Mouse (Mus musculus) midbrain, embryonic 14.5 days (tissue): Measurements from ENCODE around the gene Sh3bp5. TPM values are rescaled to one million over a fixed set of nuclear protein-coding genes. Genes with fewer than 3 reads are reported as not detected.
"Not testable (repeated sequence)": the region's sequence is repeated elsewhere in the genome, so short reads cannot be mapped to it uniquely, and the experiment has no call there.

ENCODE experiments used
- ATAC-seq: fragments of 200-750 bp; cut with Nextera tagmentation; 2 replicates; pipeline ENCODE4 v1.8.0; 2017; ENCODE audit warnings: moderate number of reproducible peaks, moderate library complexity; ENCODE audit not compliant: low FRiP score, low TSS enrichment
- DNase-seq: peaks from one replicate; pipeline ENCODE4 v3.0.0-alpha.2; 2015
- H3K27ac ChIP-seq: fragments of 300-500 bp; sonication (generic); replicated peaks from 2 replicates; pipeline ENCODE4 v1.5.1; 2014; ENCODE audit warnings: mild to moderate bottlenecking, low read depth, low read length, moderate library complexity
- H3K27me3 ChIP-seq: fragments of 300-500 bp; sonication (generic); 2 replicates; pipeline ENCODE4 v1.6.1; 2014; ENCODE audit warnings: low read length, control low read depth, mixed read lengths; ENCODE audit not compliant: control insufficient read depth, insufficient read depth
- H3K36me3 ChIP-seq: fragments of 300-500 bp; sonication (generic); 2 replicates; pipeline ENCODE4 v1.6.1; 2014; ENCODE audit warnings: low read length, control low read depth; ENCODE audit not compliant: control insufficient read depth, insufficient read depth
- H3K4me1 ChIP-seq: fragments of 300-500 bp; sonication (generic); 2 replicates; pipeline ENCODE4 v1.6.1; 2014; ENCODE audit warnings: mild to moderate bottlenecking, antibody characterized with exemption, low read length, control low read depth; ENCODE audit not compliant: control insufficient read depth, insufficient read depth
- H3K4me2 ChIP-seq: fragments of 300-500 bp; sonication (generic); 2 replicates; pipeline ENCODE4 v1.6.1; 2014; ENCODE audit warnings: mild to moderate bottlenecking, low read length, moderate library complexity
- H3K4me3 ChIP-seq: fragments of 300-500 bp; sonication (generic); replicated peaks from 2 replicates; pipeline ENCODE4 v1.5.1; 2014; ENCODE audit warnings: low read depth, low read length
- H3K9ac ChIP-seq: fragments of 300-500 bp; sonication (generic); replicated peaks from 2 replicates; pipeline ENCODE4 v1.6.1; 2014; ENCODE audit warnings: mild to moderate bottlenecking, low read length, moderate library complexity
- H3K9me3 ChIP-seq: fragments of 300-500 bp; sonication (generic); 2 replicates; pipeline ENCODE4 v1.6.1; 2016; ENCODE audit warnings: low read length, control low read depth, mixed read lengths; ENCODE audit not compliant: control insufficient read depth
- WGBS: fragments of 180-500 bp; shearing (Covaris S2); extraction: QIAGEN DNeasy Blood & Tissue Kit; methylation state at CpG from one replicate; pipeline ENCODE4 v1.1.7; 2014; 5-methylcytosine and 5-hydroxymethylcytosine counted together
- polyA plus RNA-seq: library from polyadenylated mRNA; unstranded; fragments of >200 nt; fragmentation: Nextera tagmentation; extraction: Ambion mirVana; gene quantifications from 2 replicates; pipeline ENCODE4 v1.2.1, GENCODE M21; 2014

Gene Sh3bp5
- 40.0 and 82.4 TPM in 2 replicates for polyA plus RNA-seq

- peak within 1 kb of the TSS; percentile 68 for H3K4me2 ChIP-seq
- peaks cover 21% of the 10 kb centered on the region for H3K4me1 ChIP-seq
- 7% methylated on average over 49 of the region's 49 CpGs for WGBS
These were observed at the start of gene Sh3bp5 for GRCm38 (mm10) chr14:31435930-31436693. Gene Sh3bp5 (minus strand): TSS chr14:31436078.

GRCm38 (mm10) chr14:31482417-31482816 is 46.5 kb upstream of the Sh3bp5 start:
- Histone ChIP-seq H3K9ac (no peak overlapping the region), H3K27me3 (no peaks in the 10 kb centered on the region), H3K4me3 (no peak overlapping the region), H3K36me3 (peaks cover 94% of the 10 kb centered on the region), H3K4me2 (no peak overlapping the region), H3K27ac (no peak overlapping the region), H3K9me3 (no peaks in the 10 kb centered on the region), H3K4me1 (no peaks in the 10 kb centered on the region)
- no peak for DNase-seq
- no peak for ATAC-seq
- 93% methylated on average over 5 of the region's 5 CpGs for WGBS

More at GRCm38 (mm10) chr14:31435930-31436693, at the start of gene Sh3bp5:
- Histone ChIP-seq H3K27ac (peak within 1 kb of the TSS; percentile 95), H3K9me3 (no peaks in the 10 kb centered on the region), H3K27me3 (no peaks in the 10 kb centered on the region), H3K4me3 (peak within 1 kb of the TSS; percentile 86), H3K9ac (peak within 1 kb of the TSS; percentile 97), H3K36me3 (0 out of 2 replicates have a peak, but pooled peaks cover 8% of the 10 kb centered on the region)
- peak; percentile 94 for DNase-seq
- peak; percentile 94 for ATAC-seq

- DNase-seq (no peak), ATAC-seq (no peak)
- WGBS: 85% methylated on average over 2 of the region's 2 CpGs
- Histone ChIP-seq H3K4me2 (no peak overlapping the region), H3K4me1 (no peaks in the 10 kb centered on the region), H3K9me3 (no peaks in the 10 kb centered on the region), H3K27me3 (no peaks in the 10 kb centered on the region), H3K9ac (no peak overlapping the region), H3K27ac (no peak overlapping the region), H3K4me3 (no peak overlapping the region), H3K36me3 (peaks cover 6% of the 10 kb centered on the region)
These were observed 37.4 kb upstream of the Sh3bp5 start for GRCm38 (mm10) chr14:31473297-31473696.

GRCm38 (mm10) chr14:31472451-31473061 is 36.7 kb upstream of the Sh3bp5 start:
- ATAC-seq (no peak), DNase-seq (peak; percentile 89)
- H3K4me1 ChIP-seq: no peaks in the 10 kb centered on the region
- 8% methylated on average over 5 of the region's 5 CpGs for WGBS
- H3K27me3 ChIP-seq: no peaks in the 10 kb centered on the region
- no peaks in the 10 kb centered on the region for H3K36me3 ChIP-seq
- no peak overlapping the region for H3K4me2 ChIP-seq
- H3K9ac ChIP-seq: no peak overlapping the region
- H3K27ac ChIP-seq: no peak overlapping the region
- no peak overlapping the region for H3K4me3 ChIP-seq
- H3K9me3 ChIP-seq: no peaks in the 10 kb centered on the region

- no peak overlapping the region for H3K4me2 ChIP-seq
- H3K4me3 ChIP-seq: no peak overlapping the region
- no peaks in the 10 kb centered on the region for H3K9me3 ChIP-seq
- H3K27ac ChIP-seq: no peak overlapping the region
- no peak for DNase-seq
- no peak for ATAC-seq
- H3K27me3 ChIP-seq: no peaks in the 10 kb centered on the region
- H3K9ac ChIP-seq: no peak overlapping the region
- 57% methylated on average over 4 of the region's 4 CpGs for WGBS
- H3K4me1 ChIP-seq: no peaks in the 10 kb centered on the region
- no peaks in the 10 kb centered on the region for H3K36me3 ChIP-seq
These were observed 33.8 kb upstream of the Sh3bp5 start for GRCm38 (mm10) chr14:31469711-31470110.

GRCm38 (mm10) chr14:31464176-31464575 is 28.3 kb upstream of the Sh3bp5 start:
- Histone ChIP-seq H3K4me2 (no peak overlapping the region), H3K4me3 (no peak overlapping the region), H3K27ac (no peak overlapping the region), H3K27me3 (no peaks in the 10 kb centered on the region), H3K4me1 (no peaks in the 10 kb centered on the region), H3K9me3 (no peaks in the 10 kb centered on the region), H3K9ac (no peak overlapping the region), H3K36me3 (no peaks in the 10 kb centered on the region)
- DNase-seq (peak; percentile 26), ATAC-seq (no peak)
- WGBS: 53% methylated on average over 8 of the region's 8 CpGs

GRCm38 (mm10) chr14:31462886-31463285 is 27.0 kb upstream of the Sh3bp5 start:
- no peak overlapping the region for H3K4me2 ChIP-seq
- no peaks in the 10 kb centered on the region for H3K27me3 ChIP-seq
- H3K9me3 ChIP-seq: no peaks in the 10 kb centered on the region
- H3K9ac ChIP-seq: no peak overlapping the region
- H3K27ac ChIP-seq: no peak overlapping the region
- DNase-seq: no peak
- H3K36me3 ChIP-seq: no peaks in the 10 kb centered on the region
- no peak overlapping the region for H3K4me3 ChIP-seq
- no peak for ATAC-seq
- WGBS: 56% methylated on average over 6 of the region's 6 CpGs
- H3K4me1 ChIP-seq: no peaks in the 10 kb centered on the region

- 72% methylated on average over 5 of the region's 5 CpGs for WGBS
- H3K9me3 ChIP-seq, H3K27me3 ChIP-seq, H3K4me3 ChIP-seq, DNase-seq, H3K4me2 ChIP-seq, H3K4me1 ChIP-seq, H3K27ac ChIP-seq, ATAC-seq, H3K9ac ChIP-seq, H3K36me3 ChIP-seq: not testable (repeated sequence)
These were observed 26.3 kb upstream of the Sh3bp5 start for GRCm38 (mm10) chr14:31462226-31462625.

GRCm38 (mm10) chr14:31458006-31458405 is 22.1 kb upstream of the Sh3bp5 start:
- Histone ChIP-seq H3K4me2 (no peak overlapping the region), H3K36me3 (no peaks in the 10 kb centered on the region), H3K4me3 (no peak overlapping the region), H3K9ac (no peak overlapping the region), H3K27me3 (no peaks in the 10 kb centered on the region), H3K4me1 (no peaks in the 10 kb centered on the region), H3K27ac (no peak overlapping the region), H3K9me3 (no peaks in the 10 kb centered on the region)
- ATAC-seq (no peak), DNase-seq (no peak)
- 92% methylated on average over 12 of the region's 12 CpGs for WGBS
